Mouse (Mus musculus): ENCODE data around the gene Eno1. TPM values are rescaled to one million over a fixed set of nuclear protein-coding genes. Genes with fewer than 3 reads are reported as not detected.
"Not testable (repeated sequence)": the region's sequence is repeated elsewhere in the genome, so short reads cannot be mapped to it uniquely, and the experiment has no call there.

Eno1 gene
- total RNA-seq, 4 experiments from 2014 or later, result 450 to 494 (median 470) TPM

- no peak for DNase-seq (ENCODE audit: low spot score in 2 of 2)
Observed at GRCm38 (mm10) chr4:150248917-150249316, 12.4 kb downstream of the Eno1 start.

GRCm38 (mm10) chr4:150249731-150250270 lies 13.3 kb downstream of the Eno1 start:
- DNase-seq (ENCODE audit: low spot score in 2 of 2), result no peak

- DNase-seq (ENCODE audit: low spot score in 2 of 2), result no peak
Observed at GRCm38 (mm10) chr4:150250549-150251422, 14.3 kb downstream of the Eno1 start.

- no peak for DNase-seq (ENCODE audit: low spot score in 2 of 2)
Observed at GRCm38 (mm10) chr4:150254416-150254815, 17.9 kb downstream of the Eno1 start.

GRCm38 (mm10) chr4:150255181-150255580 lies 18.7 kb downstream of the Eno1 start:
- no peak for DNase-seq (ENCODE audit: low spot score in 2 of 2)

GRCm38 (mm10) chr4:150257252-150258204 lies 21.0 kb downstream of the Eno1 start:
- peak; percentile 47 to 52 for DNase-seq (ENCODE audit: low spot score in 2 of 2)

GRCm38 (mm10) chr4:150258388-150258787 lies 21.9 kb downstream of the Eno1 start:
- DNase-seq (ENCODE audit: low spot score in 2 of 2), result no peak

- no peak for DNase-seq (ENCODE audit: low spot score in 2 of 2)
Observed at GRCm38 (mm10) chr4:150259577-150259976, 23.1 kb downstream of the Eno1 start.

- DNase-seq (ENCODE audit: low spot score in 2 of 2), result no peak
Observed at GRCm38 (mm10) chr4:150260111-150260510, 23.6 kb downstream of the Eno1 start.

GRCm38 (mm10) chr4:150260745-150261144 lies 24.2 kb downstream of the Eno1 start:
- DNase-seq (ENCODE audit: low spot score in 2 of 2), result no peak

GRCm38 (mm10) chr4:150262301-150262700 lies 25.8 kb downstream of the Eno1 start:
- no peak for DNase-seq (ENCODE audit: low spot score in 2 of 2)

- no peak for DNase-seq (ENCODE audit: low spot score in 2 of 2)
Observed at GRCm38 (mm10) chr4:150264903-150265302, 28.4 kb downstream of the Eno1 start.

GRCm38 (mm10) chr4:150265471-150265870 lies 28.9 kb downstream of the Eno1 start:
- DNase-seq (ENCODE audit: low spot score in 2 of 2), result no peak

- no peak for DNase-seq (ENCODE audit: low spot score in 2 of 2)
Observed at GRCm38 (mm10) chr4:150266655-150267223, 30.2 kb downstream of the Eno1 start.

- no peak for DNase-seq (ENCODE audit: low spot score in 2 of 2)
Observed at GRCm38 (mm10) chr4:150268674-150269653, 32.4 kb downstream of the Eno1 start.

GRCm38 (mm10) chr4:150269679-150270078 lies 33.2 kb downstream of the Eno1 start:
- no peak for DNase-seq (ENCODE audit: low spot score in 2 of 2)

GRCm38 (mm10) chr4:150270718-150271117 lies 34.2 kb downstream of the Eno1 start:
- DNase-seq (ENCODE audit: low spot score in 2 of 2), result not testable (repeated sequence)

- DNase-seq (ENCODE audit: low spot score in 2 of 2), result no peak
Observed at GRCm38 (mm10) chr4:150272725-150273124, 36.2 kb downstream of the Eno1 start.

GRCm38 (mm10) chr4:150275531-150275930 lies 39.0 kb downstream of the Eno1 start:
- no peak for DNase-seq (ENCODE audit: low spot score in 2 of 2)

GRCm38 (mm10) chr4:150279336-150279735 lies 42.8 kb downstream of the Eno1 start:
- not testable (repeated sequence) for DNase-seq (ENCODE audit: low spot score in 2 of 2)

All from left cerebral cortex, adult 8-10 months (tissue).